Mouse (Mus musculus) cerebellum, postnatal 10 days (tissue): ENCODE measurements at regions not wholly inside any gene's neighbourhood (a gene's known extent, or its start where the extent isn't known, plus 50 kb on each side); places are given as distances from the start of the nearest gene placed in this dataset.
A peak's percentile ranks its signal among the peaks of the same experiment; 100 is the strongest.

Experiments used
- DNase-seq, 2 experiments: peaks; one replicate each; pipeline ENCODE4 v3.0.0; 2021; ENCODE audit warnings: mixed read lengths in 2 of 2

- no peak for DNase-seq
Observed at GRCm38 (mm10) chr17:51683318-51683717, 149.8 kb downstream of the Satb1 start.

- peak in 1 of 2 experiments; percentile 3 for DNase-seq
Observed at GRCm38 (mm10) chr17:51682368-51682767, 150.7 kb downstream of the Satb1 start.

GRCm38 (mm10) chr17:51677451-51677850, 155.6 kb downstream of the Satb1 start:
- DNase-seq, result no peak

GRCm38 (mm10) chr17:51658408-51658807, 174.7 kb downstream of the Satb1 start:
- no peak for DNase-seq

- no peak for DNase-seq
Observed at GRCm38 (mm10) chr17:51653881-51654280, 179.2 kb downstream of the Satb1 start.

- no peak for DNase-seq
Observed at GRCm38 (mm10) chr17:51651880-51652279, 181.2 kb downstream of the Satb1 start.

GRCm38 (mm10) chr17:51649213-51649815, 183.8 kb downstream of the Satb1 start:
- no peak for DNase-seq

GRCm38 (mm10) chr17:51646416-51646815, 186.7 kb downstream of the Satb1 start:
- no peak for DNase-seq

GRCm38 (mm10) chr17:51645866-51646265, 187.2 kb downstream of the Satb1 start:
- DNase-seq, result no peak

- DNase-seq, result peak in 1 of 2 experiments; percentile 17
Observed at GRCm38 (mm10) chr17:51642682-51643081, 190.4 kb downstream of the Satb1 start.

GRCm38 (mm10) chr17:51635913-51636312, 197.2 kb downstream of the Satb1 start:
- DNase-seq, result no peak

GRCm38 (mm10) chr17:51631574-51631973, 201.5 kb downstream of the Satb1 start:
- DNase-seq, result no peak

- peak; percentile 14 to 47 for DNase-seq
Observed at GRCm38 (mm10) chr17:51620528-51620927, 212.6 kb downstream of the Satb1 start.

- DNase-seq, result no peak
Observed at GRCm38 (mm10) chr17:51585263-51585662, 247.8 kb downstream of the Satb1 start.

GRCm38 (mm10) chr17:51583984-51584880, 248.9 kb downstream of the Satb1 start:
- peak in 1 of 2 experiments; percentile 4 for DNase-seq

- DNase-seq, result peak; percentile 6 to 12
Observed at GRCm38 (mm10) chr17:51583277-51583676, 249.8 kb downstream of the Satb1 start.

GRCm38 (mm10) chr17:51555854-51556253, 277.2 kb downstream of the Satb1 start:
- DNase-seq, result no peak

- no peak for DNase-seq
Observed at GRCm38 (mm10) chr17:51554446-51554845, 278.6 kb downstream of the Satb1 start.

- DNase-seq, result no peak
Observed at GRCm38 (mm10) chr17:51552277-51553015, 280.6 kb downstream of the Satb1 start.

- peak; percentile 7 to 41 for DNase-seq
Observed at GRCm38 (mm10) chr17:51546999-51547398, 286.1 kb downstream of the Satb1 start.

- DNase-seq, result no peak
Observed at GRCm38 (mm10) chr17:51542544-51542943, 290.5 kb downstream of the Satb1 start.

- peak; percentile 48 to 55 for DNase-seq
Observed at GRCm38 (mm10) chr17:51534678-51535077, 298.4 kb downstream of the Satb1 start.

- peak; percentile 28 to 37 for DNase-seq
Observed at GRCm38 (mm10) chr17:51534270-51534669, 298.8 kb downstream of the Satb1 start.
